Mouse (Mus musculus): ENCODE measurements around the gene Spry2.

DNA sequence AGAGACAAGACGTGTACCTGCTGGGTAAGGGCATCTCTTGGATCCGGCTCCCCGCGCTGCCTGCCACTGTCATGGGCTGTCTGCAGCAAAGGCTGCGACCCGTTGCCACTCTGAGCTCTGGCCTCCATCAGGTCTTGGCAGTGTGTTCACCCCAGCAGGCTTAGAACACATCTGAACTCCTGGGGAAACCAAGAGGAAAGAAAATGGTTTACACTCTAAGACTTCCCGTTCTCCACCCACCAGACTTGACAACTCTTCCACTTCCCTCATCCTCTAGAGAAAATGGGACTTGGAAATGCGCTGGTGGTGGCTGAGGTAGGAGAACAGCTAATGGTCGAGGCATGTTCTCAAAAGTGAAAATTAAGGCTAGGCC, 3.0 kb downstream of the Spry2 start:
- TF ChIP-seq CTCF (IDR thresholded peaks at IDR 0.05; ENCODE audit: low read depth, low read length) = no peak
- no peak for TF ChIP-seq POLR2A (IDR thresholded peaks at IDR 0.05; ENCODE audit: extremely low read depth, insufficient read depth, low read length)
